Mouse (Mus musculus): ENCODE results near the gene Trp53rkb. TPM values are rescaled to one million over a fixed set of nuclear protein-coding genes. Genes with fewer than 3 reads are reported as not detected.

Gene Trp53rkb
- polyA plus RNA-seq, 1 experiment: 3.3 TPM

DNA sequence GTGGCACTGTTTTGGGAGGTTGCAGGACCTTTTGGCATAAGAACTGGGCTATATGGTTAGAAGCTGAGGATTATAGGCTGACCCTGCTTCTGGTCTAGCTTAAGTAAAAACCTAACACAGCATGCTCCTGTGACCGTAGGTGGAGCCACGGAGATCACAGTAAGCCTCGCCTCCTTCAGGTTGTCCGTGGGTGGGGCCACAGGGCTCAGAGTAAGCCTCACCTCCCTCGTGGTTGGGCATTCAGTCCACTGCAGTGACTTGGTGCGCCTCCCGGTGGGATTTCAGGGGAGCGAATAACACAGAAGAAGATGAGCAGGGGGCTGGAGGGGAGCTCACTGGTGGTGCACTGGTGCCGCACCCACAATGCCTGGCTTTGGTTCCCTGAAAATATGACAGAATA is 24.7 kb upstream of the Trp53rkb start:
- Histone ChIP-seq H3K4me3 (ENCODE audit: insufficient read depth, low read length) (no peak overlapping the region), H3K27ac (ENCODE audit: insufficient read depth, low read depth, low read length) (no peak overlapping the region), H3K4me1 (ENCODE audit: control insufficient read depth, insufficient read depth, low read length) (peaks cover 39% of the 10 kb centered on the region)
- TF ChIP-seq POLR2A (IDR thresholded peaks at IDR 0.05; ENCODE audit: borderline replicate concordance, low read depth, low read length): no peak
- no peak for TF ChIP-seq CTCF (IDR thresholded peaks at IDR 0.05; ENCODE audit: low read depth, low read length)

DNA sequence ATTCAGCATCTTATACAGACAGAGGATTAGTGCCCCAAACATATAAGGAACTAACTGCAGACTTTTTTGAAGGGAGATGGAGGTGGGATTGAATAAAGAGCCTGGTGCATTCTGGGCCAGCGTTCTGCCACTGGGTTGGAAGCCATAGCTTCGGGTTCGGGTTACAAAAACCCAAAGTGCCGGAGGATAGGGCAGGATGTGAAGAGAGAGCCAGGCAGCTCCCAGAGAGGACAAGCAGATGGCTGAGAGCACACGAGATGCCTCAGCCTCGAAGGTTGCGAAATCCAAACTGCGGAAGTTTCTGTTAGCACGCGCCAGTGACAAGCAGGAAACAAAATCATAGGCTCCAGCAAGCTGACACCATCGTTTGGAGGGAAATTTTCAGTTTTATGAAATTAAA is 20.9 kb upstream of the Trp53rkb start:
- H3K4me3 ChIP-seq (ENCODE audit: insufficient read depth, low read length): peak overlapping the region; percentile 6

DNA sequence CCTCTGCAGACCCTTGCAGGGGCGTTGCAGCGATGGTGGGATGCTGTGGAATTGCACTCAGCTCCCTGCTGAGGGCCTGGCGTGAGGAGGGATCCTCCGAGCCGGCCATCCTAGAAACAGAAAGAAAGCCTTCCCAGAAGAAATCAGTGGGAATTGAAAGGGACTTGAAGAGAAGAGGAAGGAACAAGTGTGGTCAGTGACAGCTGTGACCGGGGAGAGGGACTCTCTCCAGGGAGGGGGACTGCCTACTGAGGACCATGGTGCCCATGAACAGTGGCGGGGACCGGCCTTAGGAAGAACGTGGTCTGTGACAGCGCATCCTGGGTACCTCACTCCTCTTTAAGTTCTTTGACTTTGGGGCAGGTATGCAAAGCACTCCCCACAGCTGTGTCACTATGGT is 18.7 kb upstream of the Trp53rkb start:
- no peak overlapping the region for H3K4me3 ChIP-seq (ENCODE audit: insufficient read depth, low read length)
- peaks cover 46% of the 10 kb centered on the region for H3K4me1 ChIP-seq (ENCODE audit: control insufficient read depth, insufficient read depth, low read length)
- TF ChIP-seq CTCF (IDR thresholded peaks at IDR 0.05; ENCODE audit: low read depth, low read length) (no peak), POLR2A (IDR thresholded peaks at IDR 0.05; ENCODE audit: borderline replicate concordance, low read depth, low read length) (no peak)
- no peak overlapping the region for H3K27ac ChIP-seq (ENCODE audit: insufficient read depth, low read depth, low read length)

More for the DNA sequence above, 20.9 kb upstream of the Trp53rkb start:
- no peak for TF ChIP-seq CTCF (IDR thresholded peaks at IDR 0.05; ENCODE audit: low read depth, low read length)
- TF ChIP-seq POLR2A (IDR thresholded peaks at IDR 0.05; ENCODE audit: borderline replicate concordance, low read depth, low read length): no peak
- Histone ChIP-seq H3K27ac (ENCODE audit: insufficient read depth, low read depth, low read length) (peak overlapping the region; percentile 96), H3K4me1 (ENCODE audit: control insufficient read depth, insufficient read depth, low read length) (peaks cover 46% of the 10 kb centered on the region)

DNA sequence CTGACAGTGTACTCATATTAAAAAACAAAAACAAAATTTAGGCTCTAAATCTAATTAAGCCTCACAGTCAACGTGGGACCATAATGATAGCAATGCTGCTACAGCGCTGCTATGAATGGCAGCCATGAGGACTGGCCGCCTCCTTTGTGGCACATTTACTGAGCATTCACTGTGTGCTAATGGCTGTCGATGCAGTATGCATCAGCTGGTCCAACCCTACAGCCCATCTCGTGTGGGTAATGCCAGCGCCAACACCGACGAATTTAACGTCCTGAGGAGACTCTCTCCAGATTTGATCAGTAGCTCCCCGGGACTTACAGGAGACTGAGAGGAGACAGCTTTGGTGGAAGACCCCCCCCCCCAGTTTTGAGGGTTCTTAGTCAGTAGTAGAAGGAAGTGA is 18.1 kb upstream of the Trp53rkb start:
- Histone ChIP-seq H3K4me3 (ENCODE audit: insufficient read depth, low read length) (no peak overlapping the region), H3K27ac (ENCODE audit: insufficient read depth, low read depth, low read length) (no peak overlapping the region), H3K4me1 (ENCODE audit: control insufficient read depth, insufficient read depth, low read length) (peaks cover 43% of the 10 kb centered on the region)
- no peak for TF ChIP-seq CTCF (IDR thresholded peaks at IDR 0.05; ENCODE audit: low read depth, low read length)

DNA sequence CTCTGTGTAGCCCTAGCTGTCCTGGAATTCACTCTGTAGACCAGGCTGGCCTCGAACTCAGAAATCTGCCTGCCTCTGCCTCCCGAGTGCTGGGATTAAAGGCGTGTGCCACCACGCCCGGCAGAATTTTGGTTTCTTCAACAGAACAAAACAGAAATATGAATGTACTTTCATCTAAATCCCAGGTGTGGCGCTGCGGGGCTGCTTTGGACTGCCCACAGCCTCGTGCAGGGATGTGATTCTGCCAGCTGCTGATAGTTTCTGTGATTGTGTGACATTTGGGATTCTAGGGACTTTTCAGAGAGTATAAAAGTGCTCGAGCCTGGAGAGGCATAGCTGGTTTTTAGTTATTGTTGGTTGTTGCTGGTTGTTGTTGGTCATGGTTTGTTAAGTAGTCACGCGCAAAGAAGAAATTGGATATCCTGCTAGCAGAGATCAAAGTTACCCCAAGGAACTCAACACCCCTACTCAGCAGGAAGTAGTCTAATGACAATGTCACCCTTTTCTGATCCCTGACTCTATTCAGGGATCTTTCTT is 16.9 kb upstream of the Trp53rkb start:
- Histone ChIP-seq H3K27ac (ENCODE audit: insufficient read depth, low read depth, low read length) (no peak overlapping the region), H3K4me1 (ENCODE audit: control insufficient read depth, insufficient read depth, low read length) (peaks cover 33% of the 10 kb centered on the region), H3K4me3 (ENCODE audit: insufficient read depth, low read length) (no peak overlapping the region)
- TF ChIP-seq POLR2A (IDR thresholded peaks at IDR 0.05; ENCODE audit: borderline replicate concordance, low read depth, low read length) (no peak), CTCF (IDR thresholded peaks at IDR 0.05; ENCODE audit: low read depth, low read length) (no peak)

DNA sequence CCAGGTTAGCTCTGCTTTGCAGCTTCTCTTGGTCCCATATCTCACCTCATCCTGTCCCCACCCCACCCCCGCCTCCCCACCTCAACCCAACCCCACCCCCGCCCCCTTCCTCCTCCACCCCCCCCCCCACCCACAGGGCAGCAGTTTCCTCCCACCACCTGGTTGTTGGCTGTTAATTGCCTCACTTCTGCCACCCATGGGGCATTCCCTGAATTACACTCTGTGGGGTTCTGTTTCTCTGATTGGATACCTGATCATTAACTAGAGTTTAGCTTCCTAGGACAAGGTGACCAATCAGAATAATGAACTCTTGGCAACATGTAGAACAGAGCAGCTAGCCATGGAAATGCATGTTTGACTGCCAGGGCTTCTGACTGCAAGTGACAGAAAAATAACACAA is 16.1 kb upstream of the Trp53rkb start:
- no peak overlapping the region for H3K27ac ChIP-seq (ENCODE audit: insufficient read depth, low read depth, low read length)
- no peak for TF ChIP-seq CTCF (IDR thresholded peaks at IDR 0.05; ENCODE audit: low read depth, low read length)
- TF ChIP-seq POLR2A (IDR thresholded peaks at IDR 0.05; ENCODE audit: borderline replicate concordance, low read depth, low read length): no peak

DNA sequence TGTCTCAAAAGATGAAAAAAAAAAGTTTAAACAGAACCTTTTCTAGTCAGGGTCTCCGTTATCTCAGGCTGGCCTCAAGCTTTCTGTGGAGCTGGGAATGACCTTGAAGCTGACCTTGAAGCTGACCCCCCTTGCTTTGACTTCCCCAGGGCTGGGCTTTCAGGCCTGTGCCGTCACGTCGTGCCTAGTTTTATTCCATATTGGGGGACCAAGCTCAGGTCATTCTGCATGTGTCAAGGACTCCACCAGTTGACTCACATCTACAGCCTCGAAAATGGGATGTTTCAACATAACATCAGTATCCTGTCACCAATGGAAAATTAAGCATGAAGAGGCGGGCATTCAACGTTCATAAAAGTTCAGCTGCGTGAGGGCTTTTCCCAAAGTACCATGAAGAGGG is 12.4 kb upstream of the Trp53rkb start:
- Histone ChIP-seq H3K27ac (ENCODE audit: insufficient read depth, low read depth, low read length) (no peak overlapping the region), H3K4me3 (ENCODE audit: insufficient read depth, low read length) (no peak overlapping the region), H3K4me1 (ENCODE audit: control insufficient read depth, insufficient read depth, low read length) (peaks cover 2% of the 10 kb centered on the region; the same call in 1 of the 2 replicates)
- no peak for TF ChIP-seq CTCF (IDR thresholded peaks at IDR 0.05; ENCODE audit: low read depth, low read length)
- TF ChIP-seq POLR2A (IDR thresholded peaks at IDR 0.05; ENCODE audit: borderline replicate concordance, low read depth, low read length): no peak

More for the DNA sequence above, 16.1 kb upstream of the Trp53rkb start:
- H3K4me1 ChIP-seq (ENCODE audit: control insufficient read depth, insufficient read depth, low read length): peaks cover 29% of the 10 kb centered on the region
- H3K4me3 ChIP-seq (ENCODE audit: insufficient read depth, low read length): no peak overlapping the region

DNA sequence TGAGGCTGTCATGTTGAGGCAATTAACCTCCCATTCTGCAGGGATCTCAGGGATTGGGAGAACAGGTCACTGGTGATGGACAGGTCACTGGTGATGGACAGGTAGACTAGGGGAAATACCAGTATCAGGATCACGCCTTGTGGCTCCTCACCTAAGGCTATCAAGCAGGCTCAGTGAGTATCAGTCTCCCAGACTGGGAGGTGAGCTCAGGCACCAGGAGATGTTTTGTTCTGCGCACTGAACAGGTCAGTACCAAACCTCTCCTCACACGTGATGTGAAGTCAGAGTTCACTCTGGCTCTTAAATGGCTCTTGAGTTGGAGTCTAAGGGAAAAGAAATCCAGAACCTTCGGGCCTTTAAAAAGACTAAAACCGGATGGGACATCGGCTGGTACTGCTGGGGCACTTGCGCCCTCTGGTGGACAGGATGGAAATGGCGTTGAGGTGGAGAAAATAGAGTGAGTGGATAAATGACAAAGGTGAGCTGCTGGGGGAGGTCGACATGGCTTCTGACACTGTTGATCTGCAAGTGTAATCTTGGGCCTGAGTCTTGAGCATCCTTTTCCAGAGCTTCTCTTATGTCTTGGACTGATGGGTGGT is 11.3 kb upstream of the Trp53rkb start:
- TF ChIP-seq POLR2A (IDR thresholded peaks at IDR 0.05; ENCODE audit: borderline replicate concordance, low read depth, low read length) (no peak), CTCF (IDR thresholded peaks at IDR 0.05; ENCODE audit: low read depth, low read length) (peak; percentile 97)
- Histone ChIP-seq H3K27ac (ENCODE audit: insufficient read depth, low read depth, low read length) (no peak overlapping the region), H3K4me1 (ENCODE audit: control insufficient read depth, insufficient read depth, low read length) (peaks cover 5% of the 10 kb centered on the region), H3K4me3 (ENCODE audit: insufficient read depth, low read length) (no peak overlapping the region)

DNA sequence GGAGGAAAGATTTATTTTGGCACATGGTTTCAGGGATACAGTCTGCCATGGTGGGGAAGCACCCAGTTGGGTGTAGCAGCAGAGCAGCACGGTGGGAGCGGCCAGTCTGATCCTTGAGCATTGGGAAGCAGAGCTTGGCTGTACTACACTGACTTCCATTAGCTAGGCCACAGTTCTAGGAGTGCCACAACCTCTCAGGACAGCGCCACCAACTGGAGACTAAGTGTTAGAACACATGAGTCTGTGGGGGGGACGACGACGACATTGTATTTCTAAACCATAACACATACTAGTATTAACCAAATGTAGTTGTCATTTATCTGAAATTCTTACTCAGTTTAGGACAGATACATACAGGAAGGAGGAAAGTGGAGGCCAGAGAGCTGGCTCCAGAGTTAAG is 8.0 kb upstream of the Trp53rkb start:
- TF ChIP-seq POLR2A (IDR thresholded peaks at IDR 0.05; ENCODE audit: borderline replicate concordance, low read depth, low read length) (no peak), CTCF (IDR thresholded peaks at IDR 0.05; ENCODE audit: low read depth, low read length) (no peak)
- Histone ChIP-seq H3K4me3 (ENCODE audit: insufficient read depth, low read length) (no peak overlapping the region), H3K4me1 (ENCODE audit: control insufficient read depth, insufficient read depth, low read length) (peaks cover 9% of the 10 kb centered on the region), H3K27ac (ENCODE audit: insufficient read depth, low read depth, low read length) (no peak overlapping the region)

DNA sequence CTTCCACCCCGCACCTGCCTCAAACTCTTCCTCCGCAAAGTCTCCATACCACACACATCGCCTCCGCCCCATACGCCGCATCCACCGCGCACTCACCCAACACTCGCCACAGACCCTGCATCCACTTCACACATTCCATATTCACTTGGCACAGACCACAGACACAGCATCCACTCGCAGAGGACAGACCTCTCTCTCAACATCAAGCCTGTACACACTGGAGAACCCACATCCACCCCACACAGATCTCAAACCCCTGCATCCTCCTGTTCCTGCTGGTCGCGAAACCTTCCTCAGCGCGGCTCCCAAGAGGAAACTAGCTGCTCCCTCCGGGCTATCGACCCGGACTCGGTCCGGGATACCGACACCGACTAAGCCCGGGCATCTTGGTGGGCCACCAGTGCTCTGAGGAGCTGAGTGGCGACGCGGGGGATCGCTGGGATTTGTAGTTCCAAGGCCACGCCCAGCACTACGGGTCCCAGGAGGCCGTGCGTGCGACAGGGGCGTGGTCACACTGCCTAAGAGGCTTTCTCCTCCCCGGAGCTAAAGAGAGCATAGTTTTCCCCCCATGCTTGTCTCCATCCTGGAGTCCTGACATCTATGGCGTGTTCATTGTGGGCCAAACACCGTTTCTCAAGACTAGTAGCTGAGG is 5.9 kb upstream of the Trp53rkb start:
- peak overlapping the region; percentile 4; the same call in 1 of the 2 replicates for H3K27ac ChIP-seq (ENCODE audit: insufficient read depth, low read depth, low read length)
- peaks cover 7% of the 10 kb centered on the region for H3K4me1 ChIP-seq (ENCODE audit: control insufficient read depth, insufficient read depth, low read length)
- H3K4me3 ChIP-seq (ENCODE audit: insufficient read depth, low read length): peak overlapping the region; percentile 82
- TF ChIP-seq POLR2A (IDR thresholded peaks at IDR 0.05; ENCODE audit: borderline replicate concordance, low read depth, low read length): no peak
- no peak for TF ChIP-seq CTCF (IDR thresholded peaks at IDR 0.05; ENCODE audit: low read depth, low read length)
